Mouse (Mus musculus) cerebral cortex, adult 2 months (tissue): ENCODE measurements around the gene Runx2.

Source experiments
- WGBS: fragments of 180-500 bp; shearing (Covaris S2); methylation state at CpG from one replicate; pipeline ENCODE4 v1.1.7; 2018; 5-methylcytosine and 5-hydroxymethylcytosine counted together

Runx2 gene

GRCm38 (mm10) chr17:44472695-44473094, 341.9 kb downstream of the Runx2 start:
- WGBS: 73% methylated on average over 7 of the region's 7 CpGs

GRCm38 (mm10) chr17:44463679-44464078, 350.9 kb downstream of the Runx2 start:
- 80% methylated on average over 4 of the region's 4 CpGs for WGBS

DNA sequence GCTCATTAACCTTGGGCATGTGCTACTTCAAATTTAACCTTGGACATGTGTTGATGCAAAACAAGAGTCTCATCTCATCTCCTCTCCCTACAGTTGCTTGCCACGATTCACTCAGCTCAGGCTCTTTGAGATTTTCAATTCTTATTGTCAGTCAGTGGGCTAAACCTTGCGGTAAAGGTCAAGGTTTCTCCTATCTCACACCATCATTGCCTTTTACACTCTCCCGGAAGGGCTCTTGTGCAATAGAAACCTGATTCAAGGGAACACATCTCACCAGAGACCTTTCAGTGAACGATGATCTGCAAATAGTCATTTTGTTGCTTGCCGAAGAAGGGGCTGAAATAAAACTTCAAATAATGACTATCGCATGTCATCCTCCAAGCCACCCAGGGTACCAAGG, 354.4 kb downstream of the Runx2 start:
- 95% methylated on average over 6 of the region's 6 CpGs for WGBS

DNA sequence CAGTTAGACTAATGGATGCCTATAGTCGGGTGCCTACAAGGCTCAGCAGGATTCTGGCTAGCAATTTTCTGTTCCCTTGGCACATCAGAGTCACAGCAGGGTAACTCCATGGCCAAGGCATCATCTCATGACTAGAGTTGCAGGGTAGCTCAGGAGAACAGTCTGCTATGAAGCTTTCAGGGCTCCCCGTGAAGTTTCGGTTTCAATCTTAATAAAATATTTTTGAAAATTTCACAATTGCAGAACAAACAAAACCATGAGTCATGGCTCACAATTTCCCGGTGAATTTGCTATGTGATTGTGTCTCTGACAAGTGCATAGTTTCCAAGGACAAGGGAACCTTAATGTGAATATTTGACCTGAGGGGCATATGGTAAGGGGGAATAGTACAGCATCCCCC, 355.6 kb downstream of the Runx2 start:
- 81% methylated on average over 4 of the region's 4 CpGs for WGBS

GRCm38 (mm10) chr17:44456696-44457095, 357.9 kb downstream of the Runx2 start:
- WGBS: 87% methylated on average over 3 of the region's 3 CpGs

GRCm38 (mm10) chr17:44455681-44456600, 358.7 kb downstream of the Runx2 start:
- 33% methylated on average over 12 of the region's 12 CpGs for WGBS

- whole genome bisulfite sequencing: 91% methylated on average over 9 of the region's 9 CpGs
Measured at GRCm38 (mm10) chr17:44449915-44450471, 364.6 kb downstream of the Runx2 start.
